Mouse (Mus musculus): ENCODE measurements around the gene Ms4a12. TPM values are rescaled to one million over a fixed set of nuclear protein-coding genes. Genes with fewer than 3 reads are reported as not detected.

The Ms4a12 gene
- polyA plus RNA-seq (2012; ENCODE audit: low replicate concordance): not detected in 2 replicates

DNA sequence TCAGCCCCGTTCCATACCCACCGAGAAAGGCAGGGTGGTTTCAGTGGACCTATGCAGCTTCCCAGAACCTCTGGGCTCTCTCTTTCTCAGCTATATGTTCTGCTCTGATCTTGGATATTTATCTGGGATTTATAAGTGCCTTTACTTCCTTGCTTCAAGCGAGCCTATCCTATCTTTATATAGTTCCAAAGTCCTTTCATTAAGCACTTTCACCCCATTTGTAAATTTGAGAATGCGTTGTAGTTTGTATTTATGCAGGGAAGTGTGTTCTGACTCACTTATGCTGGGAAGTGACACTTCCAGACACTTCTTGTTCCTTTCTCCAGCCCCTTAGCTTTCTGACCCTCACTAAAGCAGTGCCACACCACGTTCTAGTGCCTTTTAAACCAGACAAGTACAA, at the start of gene Ms4a12:
Ms4a12 (minus strand) TSS at position 101 of the 400 bp plus-strand sequence.

DNA sequence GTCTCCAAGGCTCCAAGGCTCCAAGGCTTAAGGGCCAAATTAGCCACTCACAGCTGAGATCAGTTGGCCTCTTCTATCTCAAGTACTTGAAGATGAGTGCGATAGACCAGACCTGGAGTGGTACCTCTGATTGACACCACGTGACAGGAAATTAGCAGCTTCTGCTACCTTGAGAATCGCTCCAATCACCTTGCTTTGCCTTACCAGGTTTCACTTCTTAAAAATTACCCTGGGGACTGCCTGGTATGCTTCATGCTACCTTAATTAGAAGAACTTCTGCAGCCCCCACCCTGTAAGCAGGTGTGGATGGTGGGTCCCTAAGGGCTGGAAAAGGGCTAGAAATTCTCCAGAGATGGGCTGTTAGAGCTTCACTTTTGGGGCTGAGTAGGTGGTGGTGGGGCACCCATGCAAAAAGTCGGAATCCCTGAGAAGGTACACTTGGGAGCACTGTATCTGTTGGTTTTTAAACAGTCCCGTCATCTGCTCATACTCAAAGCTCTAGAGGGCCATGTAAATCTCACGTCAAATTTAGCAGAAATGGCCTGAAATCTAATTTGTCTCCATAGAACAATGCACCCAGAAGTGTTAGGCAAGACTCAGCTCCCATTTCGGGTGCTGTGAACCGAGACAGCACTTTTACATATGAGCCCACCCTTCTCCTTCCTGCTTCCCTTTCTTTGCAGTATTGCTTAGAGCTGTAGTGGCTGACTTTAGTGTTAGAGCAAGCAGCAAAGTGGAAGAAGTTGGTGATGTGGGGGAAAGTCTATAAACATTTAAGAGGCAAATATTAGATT, 34.0 kb upstream of the Ms4a12 start, which contains the start of gene Ms4a1:
Ms4a1 (minus strand) TSS at position 190 of the 794 bp plus-strand sequence.

DNA sequence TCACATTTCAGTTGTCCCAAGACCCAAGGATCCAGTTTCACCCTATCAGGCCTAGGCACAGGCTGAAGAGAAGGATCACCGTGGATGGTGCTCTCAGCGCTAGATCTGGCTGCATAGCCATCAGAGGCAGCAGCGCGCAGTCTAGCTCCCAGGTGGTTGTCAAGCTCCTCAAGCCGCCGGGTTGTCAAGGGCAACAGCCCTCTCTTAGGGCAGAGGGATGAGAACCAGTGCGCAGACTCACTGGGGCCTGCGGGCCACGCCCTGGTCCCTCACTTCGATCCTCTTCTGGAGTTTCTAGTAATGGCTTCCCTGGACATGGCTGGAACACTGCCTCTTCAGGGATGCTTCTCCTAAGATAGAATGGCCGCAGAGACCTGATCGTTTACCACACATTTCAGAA, 35.7 kb downstream of the Ms4a12 start, which contains the start of gene Ms4a13:
Ms4a13 (minus strand) TSS at position 192 of the 400 bp plus-strand sequence.

DNA sequence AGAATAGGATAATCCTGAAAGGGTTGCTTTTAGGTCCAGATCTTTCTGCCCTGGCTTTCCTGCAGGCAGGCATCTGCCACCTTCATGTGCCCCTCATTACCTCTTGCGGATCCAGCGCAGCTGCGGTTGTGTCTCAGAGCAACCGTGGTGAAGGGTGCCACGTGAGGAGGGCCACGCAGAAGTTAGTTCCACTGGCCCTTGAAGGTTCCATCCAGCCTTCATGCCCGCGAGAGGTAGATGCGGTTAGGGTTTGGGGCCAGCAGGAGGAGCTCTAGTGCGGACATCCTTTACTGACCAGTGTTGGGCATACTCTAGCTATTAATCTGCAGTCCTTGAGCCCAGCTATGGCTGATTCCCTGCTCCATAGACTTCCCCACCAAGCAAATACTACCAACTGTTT, 67.1 kb downstream of the Ms4a12 start, which contains the start of gene 1700025F22Rik:
1700025F22Rik (minus strand) TSS at position 149 of the 400 bp plus-strand sequence.

Other genes with a start within 250 kb of the Ms4a12 start
- gene Ms4a15, start 239.2 kb downstream of the Ms4a12 start, polyA plus RNA-seq (2012; ENCODE audit: low replicate concordance): 0.35 TPM in 1 of 2 replicates, not detected in the other
- not detected in 2 replicates for gene Ms4a18, start 214.4 kb downstream of the Ms4a12 start, polyA plus RNA-seq (2012; ENCODE audit: low replicate concordance)
- 0.25 and 0.67 TPM in 2 replicates for gene Ms4a8a, start 151.3 kb downstream of the Ms4a12 start, polyA plus RNA-seq (2012; ENCODE audit: low replicate concordance)
- gene 1700017D01Rik, start 101.6 kb downstream of the Ms4a12 start, polyA plus RNA-seq (2012; ENCODE audit: low replicate concordance): not detected in 2 replicates
- not detected in 2 replicates for gene 1700025F22Rik, start 67.1 kb downstream of the Ms4a12 start, polyA plus RNA-seq (2012; ENCODE audit: low replicate concordance)
- not detected in 2 replicates for gene Ms4a13, start 35.7 kb downstream of the Ms4a12 start, polyA plus RNA-seq (2012; ENCODE audit: low replicate concordance)
- 12.1 and 66.2 TPM in 2 replicates for gene Ms4a1, start 33.8 kb upstream of the Ms4a12 start, polyA plus RNA-seq (2012; ENCODE audit: low replicate concordance)
- not detected in 2 replicates for gene Ms4a5, start 51.4 kb upstream of the Ms4a12 start, polyA plus RNA-seq (2012; ENCODE audit: low replicate concordance)
- 0.03 and 0.04 TPM in 2 replicates for gene Ms4a14, start 82.0 kb upstream of the Ms4a12 start, polyA plus RNA-seq (2012; ENCODE audit: low replicate concordance)
- 0.53 and 3.8 TPM in 2 replicates for gene Ms4a7, start 103.7 kb upstream of the Ms4a12 start, polyA plus RNA-seq (2012; ENCODE audit: low replicate concordance)
- gene Ms4a4a, start 143.1 kb upstream of the Ms4a12 start, polyA plus RNA-seq (2012; ENCODE audit: low replicate concordance): 0.63 and 0.94 TPM in 2 replicates
- 2.2 and 13.7 TPM in 2 replicates for gene Ms4a4c, start 172.3 kb upstream of the Ms4a12 start, polyA plus RNA-seq (2012; ENCODE audit: low replicate concordance)
- gene Ms4a4b, start 211.1 kb upstream of the Ms4a12 start, polyA plus RNA-seq (2012; ENCODE audit: low replicate concordance): 75.3 and 75.9 TPM in 2 replicates
- 5.7 and 8.1 TPM in 2 replicates for gene Ms4a6c, start 236.9 kb upstream of the Ms4a12 start, polyA plus RNA-seq (2012; ENCODE audit: low replicate concordance)